Mouse (Mus musculus): Measurements from ENCODE around the gene Lcn10. TPM values are rescaled to one million over a fixed set of nuclear protein-coding genes. Genes with fewer than 3 reads are reported as not detected.
A peak's percentile ranks its signal among the peaks of the same experiment; 100 is the strongest.
"Not testable (repeated sequence)": the region's sequence is repeated elsewhere in the genome, so short reads cannot be mapped to it uniquely, and the experiment has no call there.

Lcn10 gene
- total RNA-seq (2021), result not detected
- long read RNA-seq, experiment 1, partial matches to known transcripts, result 0 of 1 reads
- long read RNA-seq, experiment 1, other reads (novel, unspliced or antisense), result 1 of 1 reads
- long read RNA-seq, experiment 2, result 0 reads

- DNase-seq (ENCODE audit: low spot score in 2 of 2), result no peak
Measured at GRCm38 (mm10) chr2:25682426-25682825, at the start of gene Lcn10. Lcn10 (plus strand) TSS chr2:25682726.

- peak in 1 of 2 experiments; percentile 28 for DNase-seq (ENCODE audit: low spot score in 2 of 2)
Measured at GRCm38 (mm10) chr2:25633616-25634015, 48.9 kb upstream of the Lcn10 start.

GRCm38 (mm10) chr2:25634046-25634445 is 48.5 kb upstream of the Lcn10 start:
- no peak for DNase-seq (ENCODE audit: low spot score in 2 of 2)

GRCm38 (mm10) chr2:25639890-25640289 is 42.6 kb upstream of the Lcn10 start:
- DNase-seq (ENCODE audit: low spot score in 2 of 2), result no peak

- no peak for DNase-seq (ENCODE audit: low spot score in 2 of 2)
Measured at GRCm38 (mm10) chr2:25652902-25653301, 29.6 kb upstream of the Lcn10 start, which contains the start of gene Lcn8. Lcn8 (plus strand) TSS chr2:25653120.

GRCm38 (mm10) chr2:25654502-25654901 is 28.0 kb upstream of the Lcn10 start:
- no peak for DNase-seq (ENCODE audit: low spot score in 2 of 2)

GRCm38 (mm10) chr2:25656691-25657090 is 25.8 kb upstream of the Lcn10 start:
- DNase-seq (ENCODE audit: low spot score in 2 of 2), result no peak

GRCm38 (mm10) chr2:25657246-25657645 is 25.3 kb upstream of the Lcn10 start:
- DNase-seq (ENCODE audit: low spot score in 2 of 2), result no peak

- no peak for DNase-seq (ENCODE audit: low spot score in 2 of 2)
Measured at GRCm38 (mm10) chr2:25657652-25658051, 24.9 kb upstream of the Lcn10 start, which contains the start of gene Lcn5. Lcn5 (plus strand) TSS chr2:25657952.

- DNase-seq (ENCODE audit: low spot score in 2 of 2), result no peak
Measured at GRCm38 (mm10) chr2:25660279-25660678, 22.2 kb upstream of the Lcn10 start.

- no peak for DNase-seq (ENCODE audit: low spot score in 2 of 2)
Measured at GRCm38 (mm10) chr2:25661245-25661970, 21.1 kb upstream of the Lcn10 start.

GRCm38 (mm10) chr2:25663511-25663910 is 19.0 kb upstream of the Lcn10 start:
- DNase-seq (ENCODE audit: low spot score in 2 of 2), result peak in 1 of 2 experiments; percentile 67

- DNase-seq (ENCODE audit: low spot score in 2 of 2), result no peak
Measured at GRCm38 (mm10) chr2:25664125-25664524, 18.4 kb upstream of the Lcn10 start.

- no peak for DNase-seq (ENCODE audit: low spot score in 2 of 2)
Measured at GRCm38 (mm10) chr2:25666516-25666915, 16.0 kb upstream of the Lcn10 start.

- no peak for DNase-seq (ENCODE audit: low spot score in 2 of 2)
Measured at GRCm38 (mm10) chr2:25676486-25676885, 6.0 kb upstream of the Lcn10 start, which contains the start of gene Lcn6. Lcn6 (plus strand) TSS chr2:25676786.

- no peak for DNase-seq (ENCODE audit: low spot score in 2 of 2)
Measured at GRCm38 (mm10) chr2:25679559-25679958, 3.0 kb upstream of the Lcn10 start.

GRCm38 (mm10) chr2:25686941-25687340 is 4.4 kb downstream of the Lcn10 start:
- no peak for DNase-seq (ENCODE audit: low spot score in 2 of 2)

GRCm38 (mm10) chr2:25694605-25695004 is 12.1 kb downstream of the Lcn10 start:
- peak in 1 of 2 experiments; percentile 37 for DNase-seq (ENCODE audit: low spot score in 2 of 2)

GRCm38 (mm10) chr2:25696951-25697350 is 14.4 kb downstream of the Lcn10 start:
- DNase-seq (ENCODE audit: low spot score in 2 of 2), result no peak

GRCm38 (mm10) chr2:25698696-25699095 is 16.2 kb downstream of the Lcn10 start:
- no peak for DNase-seq (ENCODE audit: low spot score in 2 of 2)

- not testable (repeated sequence) for DNase-seq (ENCODE audit: low spot score in 2 of 2)
Measured at GRCm38 (mm10) chr2:25699743-25700142, 17.2 kb downstream of the Lcn10 start, which contains the start of gene Obp2a. Obp2a (plus strand) TSS chr2:25700043.

- DNase-seq (ENCODE audit: low spot score in 2 of 2), result no peak
Measured at GRCm38 (mm10) chr2:25701001-25701400, 18.5 kb downstream of the Lcn10 start.

- peak in 1 of 2 experiments; percentile 2 for DNase-seq (ENCODE audit: low spot score in 2 of 2)
Measured at GRCm38 (mm10) chr2:25703706-25704105, 21.2 kb downstream of the Lcn10 start.
